Mouse (Mus musculus): Measurements from ENCODE around the gene Slco4a1.

DNA sequence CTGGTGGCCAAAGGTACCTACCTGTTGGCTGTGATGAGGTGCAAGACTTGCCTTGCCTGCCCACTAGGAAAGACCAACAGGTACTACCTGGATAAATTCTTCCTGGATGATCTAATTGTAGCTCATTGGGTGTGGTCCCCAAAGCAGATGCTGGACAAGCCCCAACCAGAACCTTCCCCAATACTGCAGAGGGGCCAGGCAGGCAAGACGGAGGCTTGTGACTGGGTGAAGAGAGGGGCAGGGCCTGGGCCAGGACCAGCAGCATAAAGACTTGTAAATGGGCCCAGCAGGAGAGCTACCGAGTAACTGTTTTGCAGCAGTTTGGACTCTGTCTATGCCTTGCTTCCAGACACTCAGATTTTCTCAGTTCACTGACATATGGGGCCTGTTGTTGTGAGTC, 1.6 kb downstream of the Slco4a1 start:
- TF ChIP-seq HCFC1 (IDR thresholded peaks at IDR 0.05; ENCODE audit: borderline replicate concordance, insufficient read depth, low read length) (no peak), ZC3H11A (IDR thresholded peaks at IDR 0.05; ENCODE audit: borderline replicate concordance, low read depth, low read length) (no peak), CHD2 (IDR thresholded peaks at IDR 0.05; ENCODE audit: low read depth, low read length) (no peak)

Data from ES-E14 (cell line).